Mouse (Mus musculus) layer of hippocampus, adult 6 months (tissue): ENCODE measurements around the gene Col23a1. TPM values are rescaled to one million over a fixed set of nuclear protein-coding genes. Genes with fewer than 3 reads are reported as not detected.

Source experiments
- long read RNA-seq, 2 experiments: library from polyadenylated mRNA; unstranded; transcript quantifications; one replicate each; pipeline ENCODE4 v2.0.0; 2019 to 2020
- polyA plus RNA-seq: library from polyadenylated mRNA; unstranded; fragments of <200 nt; fragmentation: Nextera tagmentation; gene quantifications from 2 replicates; pipeline ENCODE4 v1.2.3, GENCODE M21; 2021

The Col23a1 gene
- polyA plus RNA-seq, result 0.89 and 1.1 TPM in 2 replicates
- long read RNA-seq, experiment 1, partial matches to known transcripts, result 0 of 4 reads
- long read RNA-seq, experiment 1, other reads (novel, unspliced or antisense), result 4 of 4 reads
- long read RNA-seq, experiment 2, partial matches to known transcripts, result 4 of 5 reads
- long read RNA-seq, experiment 2, other reads (novel, unspliced or antisense), result 1 of 5 reads

DNA sequence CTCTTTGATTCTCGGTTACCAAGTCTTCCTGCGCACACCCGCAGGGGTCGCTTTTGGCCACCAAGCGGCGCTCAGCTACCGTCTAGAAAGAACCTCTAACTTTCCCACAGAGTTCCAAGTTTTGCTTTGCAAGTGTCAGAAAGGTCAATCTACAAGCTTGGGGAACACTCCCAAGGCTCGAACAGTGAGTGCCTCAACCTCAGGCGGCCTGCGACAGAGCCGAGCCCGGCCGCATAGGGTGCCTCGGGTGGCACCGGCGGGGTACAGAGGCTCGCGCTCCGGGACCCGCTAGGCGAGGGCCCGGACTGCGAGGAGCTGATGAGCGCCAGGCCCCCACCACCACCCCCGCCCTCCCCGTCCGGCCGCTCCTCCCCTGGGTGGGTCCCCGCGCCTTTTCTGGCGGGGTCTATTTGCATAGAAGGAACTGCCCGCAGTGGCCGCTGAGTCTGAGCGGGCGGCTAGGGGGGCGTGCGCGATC lies at the start of gene Col23a1:
TSS of gene Col23a1 (plus strand) at position 357 of the 478 bp plus-strand sequence.

DNA sequence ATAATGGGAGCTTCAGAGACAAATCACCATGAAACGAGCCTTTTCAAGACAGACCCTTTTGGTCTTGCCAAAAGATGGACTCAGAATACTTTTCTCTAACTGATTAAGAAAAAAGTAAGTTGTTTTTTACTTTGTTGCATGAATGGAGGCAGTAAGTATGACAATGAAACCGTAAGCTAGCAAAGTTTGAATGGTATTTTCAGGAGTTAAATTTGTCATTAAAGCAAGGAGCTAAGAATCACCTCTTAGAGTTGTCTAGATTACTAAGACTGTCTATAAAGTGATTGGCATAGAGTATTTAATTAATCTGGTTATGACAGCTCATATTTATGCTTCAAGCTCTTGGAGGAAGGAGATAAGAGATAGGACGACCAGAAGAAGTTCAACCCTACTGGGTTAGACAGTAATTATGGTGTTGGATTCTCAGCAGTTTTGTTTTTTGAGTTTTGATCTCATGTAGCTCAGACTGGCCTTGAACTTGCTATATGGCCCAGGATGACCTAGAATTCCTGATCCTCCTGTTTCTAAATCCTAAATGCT lies 28.0 kb upstream of the Col23a1 start, which contains the start of gene Clk4:
TSS of gene Clk4 (plus strand) at position 51 of the 540 bp plus-strand sequence.

DNA sequence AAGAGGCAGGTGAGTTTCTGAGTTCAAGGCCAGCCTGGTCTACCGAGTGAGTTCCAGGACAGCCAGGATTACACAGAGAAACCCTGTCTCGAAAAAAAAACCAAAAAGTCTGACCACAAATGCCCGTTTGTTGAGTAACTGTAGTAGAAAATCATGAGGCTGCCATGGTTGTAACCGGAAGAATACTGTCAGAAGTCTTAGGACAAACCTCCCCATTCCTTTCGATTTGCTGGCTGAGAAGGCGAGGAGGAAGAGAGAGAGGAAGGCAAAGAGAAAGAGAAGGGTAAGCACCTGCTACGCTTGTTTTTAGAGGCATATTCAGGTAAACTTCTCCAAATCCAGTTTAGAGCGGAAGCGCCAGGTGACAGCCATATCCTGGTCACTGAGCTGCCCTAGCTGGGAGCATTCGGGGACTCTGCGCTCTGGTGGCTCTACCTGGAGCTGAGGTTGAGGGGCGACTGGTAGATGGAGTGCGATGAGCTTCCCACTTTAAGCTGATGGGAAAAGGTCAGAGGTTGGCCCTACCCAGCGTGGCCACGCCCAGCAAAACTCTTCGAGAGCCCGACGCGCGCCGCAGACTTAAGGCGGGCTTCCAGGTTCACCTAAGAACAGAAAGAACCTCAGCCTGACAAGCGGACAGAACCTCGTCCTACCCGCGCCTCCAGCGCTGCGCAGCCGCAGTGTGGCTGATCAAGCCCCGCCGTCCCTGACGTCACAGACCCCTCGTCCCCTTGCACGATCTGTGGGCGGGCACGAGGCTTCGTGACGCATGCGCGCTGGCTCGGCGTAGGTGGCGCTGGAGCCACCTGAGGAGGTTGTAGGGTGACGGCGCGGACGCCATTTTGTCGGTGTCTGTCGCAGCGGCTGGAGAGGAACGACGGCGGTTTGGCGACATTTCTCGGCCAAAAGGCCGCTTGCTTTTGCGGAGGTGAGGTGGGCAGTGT lies 27.1 kb upstream of the Col23a1 start, which contains the start of gene BC049762:
TSS of gene BC049762 (minus strand) at position 705 of the 944 bp plus-strand sequence.

DNA sequence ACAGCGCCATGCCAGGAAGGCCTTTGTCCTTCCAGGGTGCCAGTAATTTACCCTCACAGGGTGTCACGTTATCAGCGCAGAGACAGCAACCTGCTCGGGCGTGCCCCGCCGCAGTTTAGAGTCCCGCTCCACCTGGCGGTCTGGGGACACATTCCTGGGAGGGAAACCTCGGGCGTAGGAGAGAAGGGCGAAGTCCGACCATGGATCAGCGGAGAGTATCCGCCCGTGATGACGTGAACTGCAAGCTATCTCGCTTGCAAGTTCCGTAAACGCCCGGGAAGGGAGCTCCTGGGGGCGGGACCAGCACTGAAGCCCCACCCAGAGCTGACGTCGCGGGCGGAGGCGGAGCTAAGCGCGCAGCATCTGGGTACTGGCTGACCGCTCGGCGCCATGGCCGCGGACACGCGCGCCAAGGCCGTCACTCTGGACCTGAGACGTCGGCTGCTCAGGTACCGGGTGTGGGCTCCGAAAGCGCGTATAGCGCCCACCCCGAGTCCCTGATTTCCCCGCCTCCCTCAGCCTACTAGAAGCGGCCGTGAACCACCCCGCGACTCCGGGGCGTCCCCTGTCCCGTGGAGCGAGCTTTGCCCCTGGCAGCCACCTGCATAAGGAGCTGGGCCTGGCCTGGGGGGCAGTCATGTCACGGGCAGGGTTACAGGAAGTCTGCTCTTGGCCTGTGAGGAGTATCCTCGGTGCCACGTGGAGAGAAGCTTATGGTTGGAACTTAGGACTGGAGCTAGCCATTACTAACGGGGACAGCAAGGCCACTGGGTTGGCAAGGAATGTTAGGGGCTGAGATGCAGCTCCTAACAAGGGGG lies 294.9 kb downstream of the Col23a1 start, which contains the start of gene Phykpl:
TSS of gene Phykpl (plus strand) at position 327 of the 818 bp plus-strand sequence.

DNA sequence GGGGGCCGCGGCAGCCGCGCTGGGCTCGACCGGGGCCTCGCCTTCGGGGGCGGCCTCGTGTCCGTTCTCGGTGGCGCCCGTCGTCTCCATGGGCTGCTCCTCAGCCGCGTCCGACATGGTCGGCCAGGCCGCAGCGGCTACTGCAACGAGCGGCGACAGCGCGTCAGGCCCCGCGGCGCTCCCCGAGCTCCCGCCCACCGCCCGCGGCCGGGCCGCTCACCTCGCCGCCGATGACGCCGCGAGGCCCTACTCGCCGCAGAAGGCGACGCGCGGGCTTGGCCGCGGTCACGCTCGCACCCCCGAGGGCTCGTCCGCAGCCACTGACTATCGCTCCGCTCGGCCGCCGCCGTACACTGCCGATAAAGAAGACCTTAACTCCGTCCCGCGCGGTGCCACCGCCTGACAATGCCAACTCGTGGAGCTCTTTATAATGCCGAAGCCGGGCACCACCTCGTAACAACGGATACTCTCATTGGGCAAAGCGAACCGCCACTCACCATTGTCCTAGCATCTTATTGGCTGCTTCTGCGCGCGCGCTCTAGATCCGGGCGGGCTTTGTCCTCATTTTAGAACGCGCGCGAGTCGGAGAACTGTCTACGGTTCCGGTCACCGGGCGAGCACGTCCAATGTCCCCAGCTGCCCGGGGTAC lies 316.9 kb downstream of the Col23a1 start, which contains the start of gene Hnrnpab:
TSS of gene Hnrnpab (minus strand) at position 401 of the 649 bp plus-strand sequence.

DNA sequence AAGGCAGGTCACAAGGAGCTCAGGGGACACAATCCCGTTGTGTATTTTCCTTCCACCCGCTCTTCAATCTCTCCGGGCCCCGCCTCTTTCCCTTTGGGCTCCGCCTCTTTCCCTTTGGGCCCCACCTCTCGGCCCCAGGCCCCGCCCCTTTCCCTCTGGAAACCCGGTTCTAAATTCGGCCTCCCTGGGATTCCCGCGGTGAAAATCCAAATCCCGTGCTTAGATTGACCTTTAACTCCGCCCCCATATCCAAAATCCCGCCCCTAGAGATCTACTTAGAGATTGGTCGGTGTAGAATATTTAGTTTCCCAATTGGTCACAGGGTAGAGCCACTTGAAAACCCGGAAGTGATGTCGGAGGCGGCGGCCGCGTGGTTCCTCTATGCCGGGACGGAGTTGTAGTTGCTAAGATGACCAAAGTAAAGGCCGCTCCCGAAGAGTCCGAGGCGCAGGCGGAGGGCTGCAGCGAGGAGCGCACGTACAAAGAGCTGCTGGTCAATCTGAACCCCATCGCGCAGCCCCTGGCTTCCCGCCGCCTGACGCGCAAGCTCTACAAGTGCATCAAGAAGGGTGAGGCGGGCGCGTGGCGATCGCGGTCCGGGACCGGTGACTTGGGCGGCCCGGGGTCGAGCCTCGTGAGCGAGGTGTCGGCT lies 329.8 kb downstream of the Col23a1 start, which contains the start of gene Nhp2:
TSS of gene Nhp2 (plus strand) at position 327 of the 652 bp plus-strand sequence.

Other genes starting within 250 kb of the Col23a1 start
- not detected in 2 replicates for gene Olfr1375, start 241.8 kb upstream of the Col23a1 start, polyA plus RNA-seq
- gene Zfp354a, start 230.7 kb upstream of the Col23a1 start, polyA plus RNA-seq, result 3.4 and 5.8 TPM in 2 replicates
- not detected in 2 replicates for gene Gm12569, start 69.4 kb upstream of the Col23a1 start, polyA plus RNA-seq
- 25.2 and 26.0 TPM in 2 replicates for gene Clk4, start 28.2 kb upstream of the Col23a1 start, polyA plus RNA-seq
- 1.0 TPM in 1 of 2 replicates, not detected in the other for gene BC049762, start 26.9 kb upstream of the Col23a1 start, polyA plus RNA-seq